Mouse (Mus musculus) stomach, embryonic 16.5 days (tissue): ENCODE measurements around the gene Fnip2. TPM values are rescaled to one million over a fixed set of nuclear protein-coding genes. Genes with fewer than 3 reads are reported as not detected.

Experiments used
- ATAC-seq: fragments of 200-750 bp; cut with Nextera tagmentation; 2 replicates; pipeline ENCODE4 v1.8.0; 2017; ENCODE audit warnings: moderate number of reproducible peaks, moderate TSS enrichment; ENCODE audit not compliant: insufficient read depth, low FRiP score
- H3K27ac ChIP-seq: fragments of 300-500 bp; sonication (generic); 2 replicates; pipeline ENCODE4 v1.5.1; 2014; ENCODE audit warnings: low read length
- H3K27me3 ChIP-seq: fragments of 300-500 bp; sonication (generic); 2 replicates; pipeline ENCODE4 v1.6.1; 2014; ENCODE audit warnings: low read length, control low read depth, mixed read lengths; ENCODE audit not compliant: control insufficient read depth, insufficient read depth
- H3K36me3 ChIP-seq: fragments of 300-500 bp; sonication (generic); 2 replicates; pipeline ENCODE4 v1.6.1; 2014; ENCODE audit warnings: low read length; ENCODE audit not compliant: control insufficient read depth, insufficient read depth
- H3K4me1 ChIP-seq: fragments of 300-500 bp; sonication (generic); 2 replicates; pipeline ENCODE4 v1.6.1; 2014; ENCODE audit warnings: low read length, control low read depth, mixed read lengths; ENCODE audit not compliant: control insufficient read depth, insufficient read depth
- H3K4me2 ChIP-seq: fragments of 300-500 bp; sonication (generic); 2 replicates; pipeline ENCODE4 v1.6.1; 2014; ENCODE audit warnings: low read depth, low read length, mixed read lengths
- H3K4me3 ChIP-seq: fragments of 300-500 bp; sonication (generic); replicated peaks from 2 replicates; pipeline ENCODE4 v1.5.1; 2014; ENCODE audit warnings: mild to moderate bottlenecking, low read length
- H3K9ac ChIP-seq: fragments of 300-500 bp; sonication (generic); 2 replicates; pipeline ENCODE4 v1.6.1; 2014; ENCODE audit warnings: low read length
- H3K9me3 ChIP-seq: fragments of 300-500 bp; sonication (generic); replicated peaks from 2 replicates; pipeline ENCODE4 v1.6.1; 2016; ENCODE audit warnings: low read length, control low read depth; ENCODE audit not compliant: control insufficient read depth
- WGBS: fragments of 180-500 bp; shearing (Covaris S2); extraction: QIAGEN DNeasy Blood & Tissue Kit; methylation state at CpG from one replicate; pipeline ENCODE4 v1.1.7; 2014; 5-methylcytosine and 5-hydroxymethylcytosine counted together
- polyA plus RNA-seq: library from polyadenylated mRNA; unstranded; fragments of >200 nt; fragmentation: Nextera tagmentation; extraction: Ambion mirVana; gene quantifications from 2 replicates; pipeline ENCODE4 v1.2.1, GENCODE M21; 2015

Gene Fnip2
- polyA plus RNA-seq, 1 experiment from 2014 or later, result 3.8 TPM

- H3K27ac ChIP-seq, result no peak overlapping the region
- 83% methylated on average over 4 of the region's 4 CpGs for WGBS
- H3K4me2 ChIP-seq, result no peak overlapping the region
- H3K4me1 ChIP-seq, result no peaks in the 10 kb centered on the region
- H3K4me3 ChIP-seq, result no peak overlapping the region
- peaks cover 19% of the 10 kb centered on the region; the same call in 1 of the 2 replicates for H3K36me3 ChIP-seq
- H3K9me3 ChIP-seq, result no peaks in the 10 kb centered on the region
- no peak for ATAC-seq
- H3K27me3 ChIP-seq, result no peaks in the 10 kb centered on the region
- no peak overlapping the region for H3K9ac ChIP-seq
Observed at GRCm38 (mm10) chr3:79478880-79479279, 88.7 kb downstream of the Fnip2 start.

GRCm38 (mm10) chr3:79478400-79478799 lies 89.2 kb downstream of the Fnip2 start:
- Histone ChIP-seq H3K4me3 (no peak overlapping the region), H3K36me3 (peaks cover 17% of the 10 kb centered on the region; the same call in 1 of the 2 replicates)
- 88% methylated on average over 8 of the region's 8 CpGs for WGBS

GRCm38 (mm10) chr3:79475980-79476379 lies 91.6 kb downstream of the Fnip2 start:
- ATAC-seq, result no peak
- no peak overlapping the region for H3K9ac ChIP-seq
- no peak overlapping the region for H3K4me2 ChIP-seq
- no peak overlapping the region for H3K4me3 ChIP-seq
- no peak overlapping the region for H3K27ac ChIP-seq
- no peaks in the 10 kb centered on the region for H3K9me3 ChIP-seq
- no peaks in the 10 kb centered on the region for H3K4me1 ChIP-seq
- peaks cover 13% of the 10 kb centered on the region; the same call in 1 of the 2 replicates for H3K36me3 ChIP-seq
- WGBS, result 77% methylated on average over 2 of the region's 2 CpGs
- H3K27me3 ChIP-seq, result no peaks in the 10 kb centered on the region

More at GRCm38 (mm10) chr3:79478400-79478799, 89.2 kb downstream of the Fnip2 start:
- Histone ChIP-seq H3K27ac (no peak overlapping the region), H3K4me1 (no peaks in the 10 kb centered on the region), H3K27me3 (no peaks in the 10 kb centered on the region), H3K9me3 (no peaks in the 10 kb centered on the region), H3K4me2 (no peak overlapping the region), H3K9ac (no peak overlapping the region)
- ATAC-seq, result no peak

- Histone ChIP-seq H3K4me2 (no peak overlapping the region), H3K36me3 (peaks cover 13% of the 10 kb centered on the region; the same call in 1 of the 2 replicates), H3K4me3 (no peak overlapping the region), H3K27me3 (no peaks in the 10 kb centered on the region), H3K4me1 (no peaks in the 10 kb centered on the region), H3K9me3 (no peaks in the 10 kb centered on the region), H3K9ac (no peak overlapping the region), H3K27ac (no peak overlapping the region)
- no peak for ATAC-seq
- 81% methylated on average over 4 of the region's 4 CpGs for WGBS
Observed at GRCm38 (mm10) chr3:79474911-79475310, 92.7 kb downstream of the Fnip2 start.

GRCm38 (mm10) chr3:79472362-79472761 lies 95.2 kb downstream of the Fnip2 start:
- Histone ChIP-seq H3K4me2 (no peak overlapping the region), H3K4me1 (no peaks in the 10 kb centered on the region), H3K9ac (no peak overlapping the region), H3K4me3 (no peak overlapping the region), H3K9me3 (no peaks in the 10 kb centered on the region), H3K27me3 (no peaks in the 10 kb centered on the region), H3K27ac (no peak overlapping the region), H3K36me3 (0 out of 2 replicates have a peak, but pooled peaks cover 3% of the 10 kb centered on the region)
- no peak for ATAC-seq
- 94% methylated on average over 5 of the region's 5 CpGs for WGBS

- no peak for ATAC-seq
- Histone ChIP-seq H3K27ac (no peak overlapping the region), H3K36me3 (0 out of 2 replicates have a peak, but pooled peaks cover 5% of the 10 kb centered on the region), H3K4me2 (no peak overlapping the region), H3K4me1 (no peaks in the 10 kb centered on the region), H3K27me3 (no peaks in the 10 kb centered on the region), H3K9me3 (no peaks in the 10 kb centered on the region), H3K4me3 (no peak overlapping the region), H3K9ac (no peak overlapping the region)
- 97% methylated on average over 5 of the region's 5 CpGs for WGBS
Observed at GRCm38 (mm10) chr3:79469440-79469839, 98.2 kb downstream of the Fnip2 start.

DNA sequence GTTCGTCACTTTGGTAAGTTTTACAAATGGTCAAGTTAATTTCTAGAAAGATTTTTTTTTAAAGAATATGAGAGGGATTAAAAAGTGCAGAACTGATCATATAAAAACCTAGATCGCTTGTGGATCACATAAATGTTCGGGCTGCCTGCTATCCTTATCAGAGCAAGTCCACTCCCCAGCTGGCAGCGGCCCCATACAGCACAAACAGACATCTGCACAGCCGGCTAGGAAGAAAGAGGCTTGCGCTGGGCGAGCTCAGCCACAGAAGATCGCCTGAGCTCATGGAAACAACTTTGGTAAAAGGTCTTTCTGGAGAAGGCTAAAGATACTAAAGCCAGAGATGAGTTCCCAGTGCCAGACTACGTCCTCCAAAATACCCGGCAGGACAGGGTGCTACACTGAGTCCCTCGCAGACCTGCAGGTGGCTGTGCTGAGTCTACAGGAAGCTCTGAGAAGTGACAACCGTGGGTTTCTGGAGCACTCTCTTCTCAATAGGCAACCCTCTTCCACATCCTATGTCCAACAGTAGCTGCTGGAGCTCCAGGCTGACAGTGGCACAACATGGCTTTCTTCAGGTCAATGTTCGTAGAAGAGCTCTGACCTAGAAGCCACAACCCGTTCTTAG lies 108.8 kb downstream of the Fnip2 start:
- 85% methylated on average over 14 of the region's 14 CpGs for WGBS
- no peaks in the 10 kb centered on the region for H3K9me3 ChIP-seq
- H3K27me3 ChIP-seq, result no peaks in the 10 kb centered on the region
- H3K4me1 ChIP-seq, result no peaks in the 10 kb centered on the region
- no peak overlapping the region for H3K27ac ChIP-seq
- H3K9ac ChIP-seq, result no peak overlapping the region
- H3K4me3 ChIP-seq, result no peak overlapping the region
- H3K36me3 ChIP-seq, result no peaks in the 10 kb centered on the region; the same call in 1 of the 2 replicates
- H3K4me2 ChIP-seq, result no peak overlapping the region
- ATAC-seq, result no peak

GRCm38 (mm10) chr3:79455761-79456160 lies 111.8 kb downstream of the Fnip2 start:
- whole genome bisulfite sequencing, result 47% methylated on average over 11 of the region's 11 CpGs
- Histone ChIP-seq H3K9me3 (no peaks in the 10 kb centered on the region), H3K36me3 (no peaks in the 10 kb centered on the region), H3K4me2 (no peak overlapping the region), H3K9ac (no peak overlapping the region), H3K27me3 (no peaks in the 10 kb centered on the region), H3K27ac (no peak overlapping the region), H3K4me3 (no peak overlapping the region), H3K4me1 (no peaks in the 10 kb centered on the region)
- no peak for ATAC-seq

DNA sequence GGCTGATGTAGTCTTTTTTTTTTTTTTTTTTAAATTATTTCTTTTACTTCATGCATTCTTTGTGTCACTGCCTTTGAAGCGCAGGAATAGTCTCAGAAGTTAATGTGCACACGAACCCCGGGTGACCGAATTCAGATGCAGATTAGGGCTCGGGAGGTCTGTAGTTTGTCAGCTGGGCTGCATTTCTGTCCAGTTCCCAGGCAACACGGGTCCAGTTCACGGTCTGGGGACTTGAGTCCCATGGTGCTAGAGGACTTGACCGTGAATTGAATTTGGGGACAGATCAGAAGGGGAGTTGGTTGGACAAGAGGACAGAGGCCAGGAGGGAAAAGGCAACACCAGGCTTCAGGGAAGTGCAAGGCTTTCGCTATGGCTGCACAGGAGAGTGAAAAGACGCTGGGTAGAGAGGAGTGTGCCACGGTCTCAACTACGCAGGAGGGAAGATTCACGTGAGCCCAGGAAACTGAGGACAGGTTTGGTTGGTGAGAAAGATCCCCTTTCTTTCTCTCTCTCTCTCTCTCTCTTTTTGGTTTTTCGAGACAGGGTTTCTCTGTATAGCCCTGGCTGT lies 114.8 kb downstream of the Fnip2 start:
- no peak overlapping the region for H3K4me2 ChIP-seq
- WGBS, result 82% methylated on average over 14 of the region's 14 CpGs
- H3K9me3 ChIP-seq, result no peaks in the 10 kb centered on the region
- no peak overlapping the region for H3K9ac ChIP-seq
- H3K36me3 ChIP-seq, result no peaks in the 10 kb centered on the region
- H3K27me3 ChIP-seq, result no peaks in the 10 kb centered on the region
- no peak for ATAC-seq
- no peak overlapping the region for H3K4me3 ChIP-seq
- H3K4me1 ChIP-seq, result no peaks in the 10 kb centered on the region
- H3K27ac ChIP-seq, result no peak overlapping the region
